Mouse (Mus musculus) layer of hippocampus, adult 2 months (tissue): ENCODE measurements around the gene Setd4. TPM values are rescaled to one million over a fixed set of nuclear protein-coding genes. Genes with fewer than 3 reads are reported as not detected.

Experiments used
- DNase-seq, 2 experiments: peaks; one replicate each; pipeline ENCODE4 v3.0.0; 2022; ENCODE audit warnings: low spot score in 2 of 2
- H3K27ac ChIP-seq: fragments of 200-600 bp; 2 replicates; pipeline ENCODE4 v1.8.1; 2022
- H3K4me3 ChIP-seq: fragments of 200-600 bp; 2 replicates; pipeline ENCODE4 v1.8.1; 2022; ENCODE audit warnings: mild to moderate bottlenecking
- CTCF ChIP-seq: fragments of 200-600 bp; conservative IDR thresholded peaks from 2 replicates; pipeline ENCODE4 v1.8.1; 2022; ENCODE audit warnings: antibody characterized with exemption, mild to moderate bottlenecking, moderate library complexity
- total RNA-seq, 2 experiments: library from RNA; stranded (reverse); gene quantifications; 2 replicates each; pipeline ENCODE4 v1.2.3; 2021

Gene Setd4
- total RNA-seq, 2 experiments from 2014 or later = 9.6 to 12.9 TPM

DNA sequence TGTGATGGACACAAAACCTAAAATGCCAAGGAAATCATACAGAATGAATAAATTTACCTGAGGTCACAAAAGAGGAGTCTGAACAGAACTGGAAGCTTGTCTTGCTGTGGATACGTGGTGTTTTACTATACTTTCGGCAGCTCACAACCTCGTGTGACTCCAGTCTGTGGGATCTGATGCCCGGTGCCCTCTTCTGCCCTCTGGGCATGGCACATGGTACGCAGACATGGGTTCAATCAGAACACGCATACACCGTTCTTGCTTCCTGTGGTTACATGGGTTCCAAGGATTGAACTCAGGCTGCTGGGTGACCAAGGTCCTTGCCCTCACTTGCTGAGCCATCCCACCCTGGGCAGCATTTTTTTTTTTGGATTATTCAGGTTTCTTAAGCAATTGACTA, 2.3 kb upstream of the Setd4 start:
- H3K4me3 ChIP-seq = no peak overlapping the region
- no peak overlapping the region for H3K27ac ChIP-seq
- no peak for TF ChIP-seq CTCF
- DNase-seq = peak in 1 of 2 experiments; percentile 5

DNA sequence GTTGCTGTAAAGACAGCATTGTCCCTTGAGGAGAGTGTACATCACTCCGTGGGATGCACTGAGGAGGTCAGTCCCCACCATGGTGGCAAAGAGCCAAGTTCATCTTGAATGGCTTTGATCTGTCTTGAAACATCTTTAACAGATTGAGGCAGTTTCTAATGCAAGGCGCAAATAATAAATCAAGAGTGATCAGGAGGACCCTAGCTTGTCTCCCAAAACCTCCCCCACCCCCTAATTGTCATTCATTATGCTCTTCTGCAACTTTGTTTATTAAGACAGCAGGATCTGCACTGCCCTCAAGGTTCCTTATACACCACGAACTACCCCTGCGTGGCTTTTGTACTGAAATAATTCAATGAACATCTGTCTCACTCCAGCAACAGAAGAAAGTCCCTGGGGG, 1.7 kb upstream of the Setd4 start, which contains the start of gene Cbr1:
Gene Cbr1 (plus strand): TSS at position 301 of the 400 bp plus-strand sequence.
- Histone ChIP-seq H3K27ac (peak within 1 kb of the TSS; percentile 93), H3K4me3 (peak within 1 kb of the TSS; percentile 62)
- TF ChIP-seq CTCF = no peak
- DNase-seq = no peak

DNA sequence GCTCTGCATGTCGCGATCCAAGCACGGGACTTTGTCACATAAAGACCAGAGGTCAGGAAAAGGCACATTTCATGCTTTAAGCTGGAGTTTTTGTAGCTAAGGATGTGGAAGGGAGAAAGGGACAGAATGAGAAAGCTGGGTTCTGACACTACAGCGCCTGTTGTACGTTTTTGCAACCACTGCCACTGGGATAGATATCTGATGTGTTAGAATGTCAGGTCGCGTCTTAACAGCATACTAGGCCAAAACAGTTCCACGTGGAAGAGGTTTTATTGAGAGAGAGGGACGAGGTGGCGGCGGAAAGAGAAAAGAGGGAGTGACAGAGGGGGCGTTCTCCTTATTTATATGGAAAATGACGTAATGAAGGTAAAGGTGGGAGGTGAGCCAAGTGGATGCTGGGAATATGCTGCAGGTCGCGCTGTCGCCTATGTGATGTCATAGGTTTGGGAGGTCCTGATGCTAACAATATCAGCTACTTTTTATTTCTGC, 662 bp upstream of the Setd4 start:
- peak in 1 of 2 experiments; percentile 38 for DNase-seq
- peak overlapping the region; percentile 62 for H3K4me3 ChIP-seq
- TF ChIP-seq CTCF = no peak
- H3K27ac ChIP-seq = peak overlapping the region; percentile 93

DNA sequence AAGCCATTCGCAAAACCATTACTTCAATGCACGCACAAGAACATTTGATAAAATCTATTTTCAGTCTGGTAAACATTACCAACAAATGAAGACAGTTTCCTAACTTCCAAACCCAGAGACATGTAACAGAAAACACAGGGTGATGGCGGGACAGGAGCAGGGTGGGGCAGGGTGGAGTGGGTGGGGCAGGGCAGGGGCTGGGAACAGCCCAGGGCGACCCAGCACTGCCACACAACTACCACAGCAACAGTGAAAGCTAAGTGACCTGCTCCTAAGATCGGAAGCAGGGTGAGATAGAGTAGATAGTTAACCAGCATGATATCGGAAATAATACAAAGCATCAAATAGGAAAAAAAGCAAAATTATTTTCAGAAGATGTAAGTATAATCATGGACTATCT, 4.4 kb downstream of the Setd4 start:
- H3K4me3 ChIP-seq = no peak overlapping the region
- DNase-seq = peak in 1 of 2 experiments; percentile 2
- H3K27ac ChIP-seq = no peak overlapping the region
- TF ChIP-seq CTCF = no peak

DNA sequence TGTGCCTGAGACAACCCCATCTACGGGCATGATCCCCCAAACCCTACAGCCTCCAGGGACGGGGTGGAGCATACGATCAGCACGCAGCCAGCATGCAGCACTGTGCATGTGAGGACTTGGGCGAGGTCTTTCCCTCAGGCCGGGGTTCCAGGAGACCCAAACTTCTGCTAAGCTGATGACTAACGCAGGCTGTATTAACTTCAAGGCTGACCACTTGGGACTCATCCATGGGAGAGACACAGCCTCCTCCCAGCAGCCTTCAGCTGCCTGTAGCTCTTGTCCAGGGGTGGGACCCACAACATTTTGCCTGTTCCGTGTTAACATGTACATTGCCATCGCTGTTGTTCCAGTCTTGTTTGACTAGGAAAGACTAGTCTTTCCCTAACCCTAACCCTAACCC, 6.3 kb downstream of the Setd4 start:
- no peak overlapping the region for H3K27ac ChIP-seq
- no peak for TF ChIP-seq CTCF
- no peak overlapping the region for H3K4me3 ChIP-seq
- DNase-seq = peak in 1 of 2 experiments; percentile 5

DNA sequence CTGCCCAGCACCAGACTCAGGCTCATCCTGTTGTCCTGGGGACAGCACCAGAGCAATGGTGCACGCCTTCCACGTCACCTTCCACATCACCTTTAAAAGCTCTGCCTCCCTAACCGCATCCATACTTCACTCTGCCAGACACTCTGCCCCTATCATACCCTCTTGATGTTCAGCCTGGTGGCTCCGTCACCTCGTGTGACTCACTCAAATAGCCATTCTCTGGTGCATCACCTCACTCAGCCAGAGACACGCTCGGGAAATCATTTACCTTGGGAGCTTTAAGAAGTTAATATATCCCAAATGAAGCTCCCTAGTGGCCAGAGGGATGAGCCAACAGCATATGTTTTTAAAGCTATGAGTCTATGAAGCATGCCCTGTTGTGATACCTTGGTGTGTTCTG, 7.1 kb downstream of the Setd4 start:
- DNase-seq = peak in 1 of 2 experiments; percentile 0
- Histone ChIP-seq H3K4me3 (no peak overlapping the region), H3K27ac (no peak overlapping the region)
- TF ChIP-seq CTCF = no peak

DNA sequence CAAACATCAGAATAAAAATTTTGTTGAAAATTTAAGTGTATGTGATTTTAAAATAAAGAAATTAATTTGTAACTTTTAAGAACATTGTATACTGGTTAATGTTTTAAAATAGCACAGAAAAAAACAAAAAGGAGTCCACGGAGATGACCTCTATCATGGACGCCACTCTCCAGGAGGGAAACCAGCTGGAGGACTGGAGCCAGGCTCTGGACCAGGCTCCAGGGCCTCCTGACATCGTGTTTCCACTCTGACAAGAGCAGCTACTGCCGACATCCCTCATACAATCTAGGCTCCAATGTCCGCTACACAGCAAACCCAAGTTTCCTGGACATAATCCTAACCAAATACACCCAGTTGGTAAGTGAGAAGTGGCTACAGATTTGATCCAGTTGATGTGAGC, 8.1 kb downstream of the Setd4 start:
- H3K27ac ChIP-seq = no peak overlapping the region
- peak in 1 of 2 experiments; percentile 1 for DNase-seq
- TF ChIP-seq CTCF = no peak
- H3K4me3 ChIP-seq = no peak overlapping the region

DNA sequence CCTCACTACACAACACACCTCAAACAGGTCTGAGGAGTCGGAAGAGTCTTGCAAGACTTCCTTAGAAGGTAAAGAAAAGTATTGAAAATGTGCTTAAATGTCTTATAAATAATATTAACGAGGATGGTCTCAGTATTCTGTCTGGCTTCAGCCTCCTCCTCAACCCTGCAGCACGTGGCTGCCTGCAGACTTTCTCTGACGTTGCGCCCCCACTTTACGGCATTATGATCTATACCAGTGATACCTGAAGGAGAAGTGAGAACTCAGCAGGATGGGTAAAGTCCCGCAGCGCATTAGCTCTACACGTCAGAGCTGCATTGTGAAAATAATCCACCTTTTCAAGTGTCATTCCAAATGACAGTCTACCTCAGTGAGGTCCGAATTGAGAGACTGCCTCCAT, 9.4 kb downstream of the Setd4 start:
- Histone ChIP-seq H3K4me3 (no peak overlapping the region), H3K27ac (no peak overlapping the region)
- TF ChIP-seq CTCF = no peak
- DNase-seq = no peak

DNA sequence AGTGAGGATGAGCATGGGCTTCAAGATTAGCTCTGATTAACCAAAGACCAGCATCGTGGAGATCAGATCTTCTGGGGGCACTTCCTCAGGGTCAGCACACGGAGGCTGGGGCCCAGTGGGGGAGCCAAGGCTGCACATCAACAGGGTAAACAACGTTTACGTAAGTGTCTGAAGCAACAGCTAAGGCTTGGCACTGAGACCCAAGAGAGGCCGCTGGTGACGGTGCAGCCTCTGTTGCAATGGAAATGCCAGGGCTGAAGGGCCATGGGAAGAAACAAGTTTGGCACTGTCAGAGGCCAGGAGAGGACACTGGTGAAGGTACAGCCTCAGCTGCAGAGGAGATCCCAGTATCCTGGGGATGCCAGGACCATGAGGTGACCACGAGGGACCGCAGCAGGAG, 10.5 kb downstream of the Setd4 start:
- Histone ChIP-seq H3K4me3 (no peak overlapping the region), H3K27ac (no peak overlapping the region)
- DNase-seq = no peak
- TF ChIP-seq CTCF = no peak

DNA sequence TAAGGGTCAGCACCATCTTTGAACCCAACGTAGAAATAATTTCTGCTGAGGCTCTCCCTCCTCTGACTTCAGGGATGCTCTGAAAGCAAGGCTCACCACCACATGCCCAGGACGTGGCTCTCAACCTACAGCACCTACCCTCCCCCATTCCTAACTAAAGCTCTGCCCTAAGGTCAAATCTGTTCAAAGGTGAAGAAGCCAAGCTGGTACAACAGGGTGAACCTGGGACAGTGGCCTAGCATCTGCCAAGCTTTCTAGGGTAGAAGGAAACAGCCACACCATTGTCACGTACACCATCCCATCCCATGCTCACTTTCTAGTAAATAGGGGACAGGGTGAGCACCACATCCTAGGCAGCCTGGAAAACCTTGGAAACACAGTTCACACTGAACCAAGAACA, 11.2 kb downstream of the Setd4 start:
- no peak for TF ChIP-seq CTCF
- no peak overlapping the region for H3K4me3 ChIP-seq
- no peak overlapping the region for H3K27ac ChIP-seq
- DNase-seq = no peak

DNA sequence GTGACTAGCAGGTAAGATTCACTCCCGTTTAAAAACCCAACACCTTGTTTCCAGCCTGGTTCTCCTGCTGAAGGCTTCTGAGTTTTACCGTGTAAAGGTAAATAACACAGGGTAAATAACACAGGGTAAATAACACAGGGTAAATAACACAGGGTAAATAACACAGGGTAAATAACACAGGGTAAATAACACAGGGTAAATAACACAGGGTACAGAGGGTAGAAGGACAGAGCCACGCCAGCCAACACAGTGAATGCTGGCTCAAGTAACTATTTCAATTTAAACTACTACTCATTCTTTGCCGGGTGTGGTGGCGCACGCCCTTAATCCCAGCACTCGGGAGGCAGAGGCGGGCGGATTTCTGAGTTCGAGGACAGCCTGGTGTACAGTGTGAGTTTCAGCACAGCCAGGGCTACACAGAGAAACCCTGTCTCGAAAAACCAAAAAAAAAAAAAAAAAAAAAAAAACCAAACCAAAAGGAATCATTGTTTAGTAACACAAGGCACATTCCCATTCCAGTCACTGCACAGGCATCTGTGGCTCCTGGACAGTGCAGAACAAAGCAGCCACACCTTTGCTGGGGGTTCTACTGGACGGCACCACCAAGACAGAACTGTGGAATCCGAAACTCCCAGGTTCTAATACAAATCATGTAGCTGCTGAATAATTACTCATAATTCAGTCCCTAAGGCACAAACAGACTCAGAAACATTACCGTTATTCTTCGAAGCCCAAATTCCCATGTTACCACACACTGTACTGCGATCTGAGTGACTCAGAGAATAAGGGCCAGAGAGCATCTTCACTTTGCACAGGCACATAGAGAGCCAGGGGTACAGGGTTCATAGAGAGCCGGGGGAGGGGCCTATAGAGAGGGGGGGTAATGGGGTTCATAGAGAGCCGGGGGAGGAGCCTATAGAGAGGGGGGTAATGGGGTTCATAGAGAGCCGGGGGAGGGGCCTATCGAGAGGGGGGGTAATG, 12.1 kb downstream of the Setd4 start:
- H3K27ac ChIP-seq = no peak overlapping the region
- no peak for DNase-seq
- no peak overlapping the region for H3K4me3 ChIP-seq
- TF ChIP-seq CTCF = no peak

DNA sequence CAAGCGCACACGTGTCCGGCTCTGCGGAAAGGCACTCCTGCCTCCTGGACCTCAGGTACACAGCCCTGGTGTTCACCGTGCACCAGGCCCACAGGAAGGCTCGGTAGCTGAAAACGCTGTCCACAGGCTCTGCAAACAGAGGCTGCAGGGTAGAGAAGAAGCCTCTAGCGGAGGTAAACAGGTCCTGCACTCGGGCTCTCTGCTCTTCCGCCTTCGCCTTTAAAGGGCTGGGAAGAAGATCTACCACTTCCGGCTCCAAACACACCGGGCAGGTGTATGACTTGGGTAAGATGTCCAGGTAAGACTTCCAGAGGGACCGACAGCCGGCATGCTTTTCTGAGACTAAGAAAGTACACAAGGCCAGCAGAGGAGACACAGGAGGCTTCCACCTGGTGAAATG, 12.9 kb downstream of the Setd4 start:
- H3K4me3 ChIP-seq = no peak overlapping the region
- no peak for TF ChIP-seq CTCF
- DNase-seq = no peak
- H3K27ac ChIP-seq = no peak overlapping the region

DNA sequence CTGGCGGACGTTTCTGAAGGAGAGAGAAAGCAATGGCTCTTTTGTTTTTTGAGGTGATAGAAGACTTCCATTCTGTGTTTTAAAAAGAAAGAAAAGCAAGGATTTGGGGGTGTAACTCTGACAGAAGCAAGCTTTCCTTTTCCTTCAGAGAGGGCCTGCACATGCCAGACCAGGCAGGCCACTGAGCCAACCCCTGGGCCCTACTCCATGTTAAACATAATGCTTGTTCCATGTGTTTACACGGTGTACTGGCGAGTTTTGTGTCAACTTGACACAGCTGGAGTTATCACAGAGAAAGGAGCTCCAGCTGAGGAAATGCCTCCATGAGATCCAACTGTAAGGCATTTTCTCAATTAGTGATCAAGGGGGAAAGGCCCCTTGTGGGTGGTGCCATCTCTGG, 15.6 kb downstream of the Setd4 start:
- H3K27ac ChIP-seq = no peak overlapping the region
- no peak overlapping the region for H3K4me3 ChIP-seq
- no peak for TF ChIP-seq CTCF
- DNase-seq = no peak

DNA sequence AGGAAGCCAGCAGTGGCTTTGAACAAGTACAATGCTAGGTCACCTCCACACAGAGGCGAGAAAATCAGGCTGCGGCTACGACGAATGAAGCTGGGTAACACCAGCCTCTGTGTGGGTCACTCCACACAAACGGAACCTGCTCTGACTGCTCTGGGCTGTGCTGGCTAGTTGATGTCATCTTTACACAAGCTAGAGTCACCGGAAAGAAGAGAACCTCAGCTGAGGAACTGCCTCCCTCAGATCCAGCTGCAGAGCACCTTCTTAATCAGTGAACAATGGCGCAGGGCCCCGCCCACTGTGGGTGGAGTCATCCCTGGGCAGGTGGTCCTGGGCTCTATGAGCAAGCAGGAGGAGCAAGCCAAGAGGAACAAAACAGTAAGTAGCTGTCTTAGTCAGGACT, 17.5 kb downstream of the Setd4 start:
- Histone ChIP-seq H3K27ac (no peak overlapping the region), H3K4me3 (no peak overlapping the region)
- TF ChIP-seq CTCF = no peak
- no peak for DNase-seq
